Mouse (Mus musculus): ENCODE data around the gene Polr3h. TPM values are rescaled to one million over a fixed set of nuclear protein-coding genes. Genes with fewer than 3 reads are reported as not detected.
A peak's percentile ranks its signal among the peaks of the same experiment; 100 is the strongest.

Polr3h gene
- polyA plus RNA-seq, 1 experiment from 2014 or later: 81.5 TPM

GRCm38 (mm10) chr15:81857724-81858116 lies 68.3 kb downstream of the Polr3h start:
- no peaks in the 10 kb centered on the region for H3K9me3 ChIP-seq
- no peaks in the 10 kb centered on the region for H3K27me3 ChIP-seq (replicated peaks)
- H3K9ac ChIP-seq: peak overlapping the region; percentile 72
- peak overlapping the region; percentile 88 for H3K4me3 ChIP-seq
- ATAC-seq (replicated peaks): no peak
- WGBS: 2% methylated on average over 33 of the region's 33 CpGs
- H3K36me3 ChIP-seq (replicated peaks): no peaks in the 10 kb centered on the region
- peaks cover 38% of the 10 kb centered on the region for H3K4me1 ChIP-seq
- H3K4me2 ChIP-seq: peak overlapping the region; percentile 78
- H3K27ac ChIP-seq: peak overlapping the region; percentile 95

DNA sequence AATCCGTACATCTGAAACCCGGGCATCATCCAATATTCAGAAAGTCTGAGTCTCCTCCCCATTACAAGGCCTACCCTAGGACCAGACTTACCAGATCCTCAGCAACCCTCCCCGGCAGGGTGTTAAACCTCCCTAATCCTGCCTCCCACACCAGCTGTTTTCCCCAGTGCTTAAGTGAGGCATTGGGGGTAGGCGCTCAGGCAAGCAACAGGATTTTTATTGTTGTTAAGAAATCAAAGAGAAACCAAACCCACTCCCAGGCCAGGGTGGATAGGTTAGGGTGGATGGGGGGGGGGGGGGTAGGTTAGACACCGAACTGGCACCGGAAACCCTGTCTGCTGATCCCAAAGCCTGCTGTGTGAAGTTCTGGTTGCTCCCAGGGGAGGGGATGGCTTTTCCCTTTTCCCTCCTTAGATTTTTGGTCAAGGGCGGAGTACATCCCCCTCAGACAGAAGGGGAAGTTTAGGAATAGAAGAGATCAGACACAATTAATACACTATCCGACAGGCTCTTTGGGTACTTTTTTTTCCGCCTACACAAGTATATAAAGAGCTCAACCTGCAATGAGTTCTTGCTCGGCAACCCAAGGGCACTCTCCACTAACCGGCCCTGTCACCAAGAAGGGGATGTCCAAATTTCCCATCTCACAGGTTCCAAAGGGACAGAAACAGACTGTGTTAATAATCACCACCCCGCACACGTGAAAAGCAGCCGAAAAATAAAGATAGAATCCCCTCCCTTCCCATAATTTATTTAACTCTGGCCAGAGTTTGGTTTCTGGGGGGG lies 68.9 kb downstream of the Polr3h start:
- peaks cover 38% of the 10 kb centered on the region for H3K4me1 ChIP-seq
- no peaks in the 10 kb centered on the region for H3K36me3 ChIP-seq (replicated peaks)
- under 1% methylated on average over 14 of the region's 14 CpGs for WGBS
- peak overlapping the region; percentile 95 for H3K27ac ChIP-seq
- H3K4me3 ChIP-seq: peak overlapping the region; percentile 88
- peak overlapping the region; percentile 78 for H3K4me2 ChIP-seq
- no peaks in the 10 kb centered on the region for H3K9me3 ChIP-seq
- no peak for ATAC-seq (replicated peaks)
- H3K9ac ChIP-seq: peak overlapping the region; percentile 72
- no peaks in the 10 kb centered on the region for H3K27me3 ChIP-seq (replicated peaks)

GRCm38 (mm10) chr15:81856030-81856790 lies 69.8 kb downstream of the Polr3h start:
- Histone ChIP-seq H3K9me3 (no peaks in the 10 kb centered on the region), H3K9ac (peak overlapping the region; percentile 72), H3K4me3 (peak overlapping the region; percentile 88), H3K4me2 (peak overlapping the region; percentile 78), H3K4me1 (peaks cover 38% of the 10 kb centered on the region), H3K27me3 (replicated peaks) (no peaks in the 10 kb centered on the region), H3K27ac (peak overlapping the region; percentile 95), H3K36me3 (replicated peaks) (peaks cover 6% of the 10 kb centered on the region)
- ATAC-seq (replicated peaks): peak; percentile 89
- WGBS: under 1% methylated on average over 28 of the region's 28 CpGs

DNA sequence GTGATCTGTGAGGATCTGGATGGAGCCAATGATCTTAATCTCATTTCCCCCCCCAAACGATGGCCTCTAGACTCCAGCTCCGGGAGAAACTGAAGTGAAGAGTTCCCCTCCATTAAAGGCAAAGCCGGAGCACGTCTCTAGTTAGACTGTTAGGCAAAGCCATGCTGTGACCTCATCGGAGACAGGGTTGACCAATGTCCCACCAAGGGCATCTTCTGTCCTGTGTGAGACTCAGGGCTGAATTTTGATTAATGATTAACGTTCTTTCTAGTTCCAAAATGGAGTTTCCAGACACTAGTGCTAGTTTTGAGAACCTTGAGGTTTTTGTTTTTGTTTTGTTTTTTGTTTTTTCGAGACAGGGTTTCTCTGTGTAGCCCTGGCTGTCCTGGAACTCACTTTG lies 73.0 kb downstream of the Polr3h start:
- no peaks in the 10 kb centered on the region for H3K27me3 ChIP-seq (replicated peaks)
- H3K9ac ChIP-seq: no peak overlapping the region
- H3K36me3 ChIP-seq (replicated peaks): peaks cover 26% of the 10 kb centered on the region
- H3K4me3 ChIP-seq: no peak overlapping the region
- peaks cover 22% of the 10 kb centered on the region for H3K4me1 ChIP-seq
- no peaks in the 10 kb centered on the region for H3K9me3 ChIP-seq
- H3K27ac ChIP-seq: no peak overlapping the region
- WGBS: 91% methylated on average over 7 of the region's 7 CpGs
- no peak for ATAC-seq (replicated peaks)
- H3K4me2 ChIP-seq: no peak overlapping the region

- H3K27me3 ChIP-seq (replicated peaks): no peaks in the 10 kb centered on the region
- no peak overlapping the region for H3K27ac ChIP-seq
- 92% methylated on average over 9 of the region's 9 CpGs for WGBS
- peaks cover 22% of the 10 kb centered on the region for H3K4me1 ChIP-seq
- no peak for ATAC-seq (replicated peaks)
- H3K36me3 ChIP-seq (replicated peaks): peaks cover 30% of the 10 kb centered on the region
- no peak overlapping the region for H3K9ac ChIP-seq
- H3K4me2 ChIP-seq: no peak overlapping the region
- H3K4me3 ChIP-seq: no peak overlapping the region
- H3K9me3 ChIP-seq: no peaks in the 10 kb centered on the region
These were observed 73.5 kb downstream of the Polr3h start for GRCm38 (mm10) chr15:81852411-81853000.

DNA sequence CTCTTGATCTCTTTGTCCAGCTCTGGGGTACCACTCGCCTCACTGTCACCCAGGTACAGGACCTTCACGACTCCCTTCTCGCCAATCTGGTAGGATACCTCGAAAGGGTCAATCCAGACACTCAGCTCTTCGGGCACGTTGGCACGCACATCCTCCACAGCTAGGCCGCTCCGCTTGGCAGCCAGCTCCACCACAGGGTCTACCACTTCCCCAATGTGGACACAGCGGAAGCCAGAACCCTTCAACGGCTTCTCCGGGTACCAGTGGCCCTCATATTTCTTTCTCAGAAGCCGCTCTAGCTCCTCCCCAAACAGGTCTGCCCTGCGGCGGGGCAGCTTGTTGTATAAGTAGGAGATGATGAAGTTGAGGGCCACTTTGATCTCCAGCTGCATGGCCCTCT lies 74.7 kb downstream of the Polr3h start:
- WGBS: 96% methylated on average over 15 of the region's 15 CpGs
- Histone ChIP-seq H3K9me3 (no peaks in the 10 kb centered on the region), H3K4me3 (no peak overlapping the region), H3K4me2 (no peak overlapping the region), H3K9ac (no peak overlapping the region), H3K27me3 (replicated peaks) (no peaks in the 10 kb centered on the region), H3K4me1 (peaks cover 11% of the 10 kb centered on the region), H3K27ac (no peak overlapping the region), H3K36me3 (replicated peaks) (peaks cover 30% of the 10 kb centered on the region)
- no peak for ATAC-seq (replicated peaks)

DNA sequence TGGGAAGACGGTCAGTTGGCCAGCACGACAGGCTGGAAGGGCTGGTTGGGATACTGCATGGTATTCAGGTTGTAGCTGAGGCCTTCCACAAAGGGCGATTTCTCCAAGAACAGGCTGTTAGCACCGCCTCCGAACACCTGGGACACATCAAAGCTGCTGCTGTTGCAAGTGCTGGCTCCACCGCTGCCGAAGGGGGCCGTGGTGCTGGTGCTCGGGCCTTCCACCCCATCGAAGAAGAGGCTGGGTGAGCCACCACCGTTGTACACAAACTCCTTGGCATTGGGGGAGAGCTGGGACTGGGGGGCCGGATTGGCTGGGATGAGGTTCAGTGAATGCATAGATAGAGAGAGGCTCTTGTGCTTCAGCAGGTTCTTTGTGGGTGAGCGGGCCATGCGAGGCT lies 75.3 kb downstream of the Polr3h start:
- 89% methylated on average over 14 of the region's 14 CpGs for WGBS
- no peak overlapping the region for H3K4me2 ChIP-seq
- peaks cover 8% of the 10 kb centered on the region for H3K4me1 ChIP-seq
- H3K4me3 ChIP-seq: no peak overlapping the region
- no peak overlapping the region for H3K9ac ChIP-seq
- no peaks in the 10 kb centered on the region for H3K27me3 ChIP-seq (replicated peaks)
- peaks cover 30% of the 10 kb centered on the region for H3K36me3 ChIP-seq (replicated peaks)
- H3K9me3 ChIP-seq: no peaks in the 10 kb centered on the region
- no peak overlapping the region for H3K27ac ChIP-seq
- no peak for ATAC-seq (replicated peaks)

- H3K4me2 ChIP-seq: no peak overlapping the region
- no peak overlapping the region for H3K9ac ChIP-seq
- no peak overlapping the region for H3K27ac ChIP-seq
- peaks cover 30% of the 10 kb centered on the region for H3K36me3 ChIP-seq (replicated peaks)
- H3K4me1 ChIP-seq: no peaks in the 10 kb centered on the region; the same call in 1 of the 2 replicates
- H3K27me3 ChIP-seq (replicated peaks): no peaks in the 10 kb centered on the region
- no peak for ATAC-seq (replicated peaks)
- WGBS: 88% methylated on average over 9 of the region's 9 CpGs
- H3K4me3 ChIP-seq: no peak overlapping the region
- H3K9me3 ChIP-seq: no peaks in the 10 kb centered on the region
These were observed 76.9 kb downstream of the Polr3h start for GRCm38 (mm10) chr15:81849104-81849503.

DNA sequence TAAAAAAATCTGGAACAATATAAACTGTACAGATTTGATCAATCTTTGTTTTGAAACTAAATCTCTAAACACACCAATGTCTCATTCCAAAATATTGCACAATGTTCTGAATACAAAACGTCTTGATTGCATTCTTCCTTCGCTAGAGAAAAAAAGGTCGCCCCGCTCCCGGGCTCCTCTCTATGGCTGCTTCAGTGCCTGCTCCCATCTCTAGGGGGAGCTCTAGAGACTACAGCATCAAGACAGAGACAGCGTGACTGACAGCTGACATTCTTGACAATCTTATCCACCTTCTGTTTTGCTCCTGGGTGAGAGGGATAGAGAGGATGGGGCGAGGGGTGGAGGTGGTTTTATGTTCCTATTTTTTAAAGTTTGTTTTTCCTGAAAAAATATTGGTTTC lies 77.7 kb downstream of the Polr3h start:
- Histone ChIP-seq H3K27me3 (replicated peaks) (no peaks in the 10 kb centered on the region), H3K36me3 (replicated peaks) (peaks cover 30% of the 10 kb centered on the region), H3K9me3 (no peaks in the 10 kb centered on the region), H3K4me2 (no peak overlapping the region), H3K27ac (no peak overlapping the region), H3K4me1 (no peaks in the 10 kb centered on the region; the same call in 1 of the 2 replicates), H3K4me3 (no peak overlapping the region), H3K9ac (no peak overlapping the region)
- ATAC-seq (replicated peaks): no peak
- WGBS: 38% methylated on average over 7 of the region's 7 CpGs

GRCm38 (mm10) chr15:81847861-81848260 lies 78.2 kb downstream of the Polr3h start:
- Histone ChIP-seq H3K9me3 (no peaks in the 10 kb centered on the region), H3K27me3 (replicated peaks) (no peaks in the 10 kb centered on the region), H3K4me1 (no peaks in the 10 kb centered on the region; the same call in 1 of the 2 replicates), H3K9ac (no peak overlapping the region), H3K4me3 (no peak overlapping the region), H3K36me3 (replicated peaks) (peaks cover 30% of the 10 kb centered on the region), H3K4me2 (no peak overlapping the region), H3K27ac (no peak overlapping the region)
- WGBS: 76% methylated on average over 5 of the region's 5 CpGs
- ATAC-seq (replicated peaks): no peak

- H3K9ac ChIP-seq: no peak overlapping the region
- H3K9me3 ChIP-seq: no peaks in the 10 kb centered on the region
- WGBS: 90% methylated on average over 4 of the region's 4 CpGs
- peaks cover 30% of the 10 kb centered on the region for H3K36me3 ChIP-seq (replicated peaks)
- no peaks in the 10 kb centered on the region for H3K27me3 ChIP-seq (replicated peaks)
- H3K27ac ChIP-seq: no peak overlapping the region
- H3K4me3 ChIP-seq: no peak overlapping the region
- no peaks in the 10 kb centered on the region; the same call in 1 of the 2 replicates for H3K4me1 ChIP-seq
- no peak for ATAC-seq (replicated peaks)
- no peak overlapping the region for H3K4me2 ChIP-seq
These were observed 78.9 kb downstream of the Polr3h start for GRCm38 (mm10) chr15:81847161-81847560.

- Histone ChIP-seq H3K9me3 (no peaks in the 10 kb centered on the region), H3K27me3 (replicated peaks) (no peaks in the 10 kb centered on the region), H3K4me1 (no peaks in the 10 kb centered on the region; the same call in 1 of the 2 replicates), H3K36me3 (replicated peaks) (peaks cover 30% of the 10 kb centered on the region), H3K4me2 (no peak overlapping the region), H3K9ac (no peak overlapping the region), H3K27ac (no peak overlapping the region), H3K4me3 (no peak overlapping the region)
- ATAC-seq (replicated peaks): no peak
- 88% methylated on average over 9 of the region's 9 CpGs for WGBS
These were observed 79.3 kb downstream of the Polr3h start for GRCm38 (mm10) chr15:81846755-81847154.
